Mouse (Mus musculus): Measurements from ENCODE around the gene Alg14.

DNA sequence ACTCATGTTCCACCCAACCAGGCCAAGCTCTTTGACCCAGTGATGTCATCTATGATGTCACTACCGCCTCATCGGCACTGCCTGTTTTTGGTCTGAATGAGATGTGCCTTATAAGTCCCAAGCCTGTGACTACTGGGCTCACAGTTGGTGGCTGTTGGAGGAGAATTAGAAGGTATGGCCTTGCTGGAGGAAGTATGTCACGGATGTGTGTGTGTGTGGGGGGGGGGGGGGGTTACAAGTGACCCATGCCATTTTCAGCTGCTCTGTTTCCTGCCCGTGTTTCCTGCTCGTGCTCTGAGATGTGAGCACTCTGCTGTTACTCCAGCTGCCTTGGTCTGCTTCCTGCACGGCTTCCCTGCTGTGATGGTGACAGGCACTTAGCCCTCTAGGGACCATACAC lies 77.9 kb downstream of the Alg14 start:
- TF ChIP-seq CTCF (IDR thresholded peaks at IDR 0.05; ENCODE audit: extremely low read depth, insufficient read depth, low read length) (no peak), POLR2A (IDR thresholded peaks at IDR 0.05; ENCODE audit: extremely low read depth, insufficient read depth, low read length) (no peak)

Data from cortical plate, adult 2 months (tissue).